Mouse (Mus musculus) A20 (cell line): ENCODE measurements around the gene H2-M10.6.
"Not testable (repeated sequence)": the region's sequence is repeated elsewhere in the genome, so short reads cannot be mapped to it uniquely, and the experiment has no call there.

ENCODE experiments used
- DNase-seq: peaks from one replicate; pipeline ENCODE4 v3.0.0-alpha.2; 2011; ENCODE audit warnings: low read depth, low spot score

Gene H2-M10.6

DNA sequence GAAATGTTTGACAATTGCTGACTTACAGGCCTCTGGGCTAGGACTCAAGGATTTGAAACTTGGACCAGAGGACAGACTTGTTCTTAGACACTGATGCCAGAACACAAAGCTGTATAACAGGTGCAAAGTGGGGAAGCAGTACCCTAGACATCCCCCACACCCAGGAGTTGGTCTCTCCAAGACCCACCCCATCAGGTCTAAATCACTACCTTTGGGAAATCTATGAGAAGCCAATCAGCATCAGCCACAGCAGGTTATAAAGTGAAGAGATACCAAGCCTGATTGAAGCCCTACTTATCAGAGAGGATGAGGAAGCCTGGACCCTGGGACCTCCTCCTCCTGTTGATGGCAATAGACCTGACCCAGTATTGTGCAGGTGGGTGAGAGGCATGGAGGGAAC, at the start of gene H2-M10.6:
TSS of gene H2-M10.6 (plus strand) at position 301 of the 400 bp plus-strand sequence.
- no peak for DNase-seq

GRCm38 (mm10) chr17:36763816-36764215, 48.2 kb upstream of the H2-M10.6 start:
- no peak for DNase-seq

DNA sequence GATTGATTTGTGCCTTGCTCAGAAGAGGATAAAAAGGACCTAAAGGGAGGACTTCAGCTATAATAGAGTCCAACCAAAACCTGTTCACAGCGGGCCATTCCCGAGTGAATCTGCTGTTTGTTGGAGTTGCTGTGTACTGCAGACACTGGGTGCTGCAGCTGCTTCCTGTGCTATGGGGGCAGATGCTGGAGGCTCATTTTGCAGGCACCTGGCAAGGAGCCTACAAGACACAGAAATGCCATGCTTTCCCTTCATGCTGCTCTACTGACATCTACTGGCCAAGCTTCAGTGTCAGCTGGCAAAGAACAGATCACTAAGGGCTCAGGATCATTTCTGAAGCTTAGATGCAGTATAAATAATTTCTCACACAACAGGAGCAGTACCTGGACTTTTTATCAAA, 47.7 kb upstream of the H2-M10.6 start:
- peak; percentile 78 for DNase-seq

GRCm38 (mm10) chr17:36765403-36765802, 46.6 kb upstream of the H2-M10.6 start:
- DNase-seq = not testable (repeated sequence)

DNA sequence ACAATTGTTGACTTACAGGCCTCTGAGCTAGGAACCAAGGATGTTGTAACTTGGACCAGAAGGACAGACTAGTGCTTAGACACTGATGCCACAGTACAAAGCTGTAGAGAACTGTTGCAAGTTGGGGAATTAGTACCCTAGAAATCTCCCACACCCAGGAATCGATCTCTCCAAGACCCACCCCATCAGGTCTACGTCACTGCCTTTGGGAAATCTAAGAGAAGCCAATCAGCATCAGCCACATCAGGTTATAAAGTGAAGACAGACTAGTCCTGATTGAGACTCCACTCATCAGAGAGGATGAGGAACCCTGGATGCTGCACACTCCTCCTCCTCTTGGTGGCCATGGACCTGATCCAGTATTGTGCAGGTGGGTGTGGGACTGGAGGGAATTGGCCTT, 39.4 kb upstream of the H2-M10.6 start, which contains the start of gene H2-M10.5:
TSS of gene H2-M10.5 (plus strand) at position 301 of the 400 bp plus-strand sequence.
- not testable (repeated sequence) for DNase-seq

- DNase-seq = no peak
Observed at GRCm38 (mm10) chr17:36781533-36781932, 30.4 kb upstream of the H2-M10.6 start.

DNA sequence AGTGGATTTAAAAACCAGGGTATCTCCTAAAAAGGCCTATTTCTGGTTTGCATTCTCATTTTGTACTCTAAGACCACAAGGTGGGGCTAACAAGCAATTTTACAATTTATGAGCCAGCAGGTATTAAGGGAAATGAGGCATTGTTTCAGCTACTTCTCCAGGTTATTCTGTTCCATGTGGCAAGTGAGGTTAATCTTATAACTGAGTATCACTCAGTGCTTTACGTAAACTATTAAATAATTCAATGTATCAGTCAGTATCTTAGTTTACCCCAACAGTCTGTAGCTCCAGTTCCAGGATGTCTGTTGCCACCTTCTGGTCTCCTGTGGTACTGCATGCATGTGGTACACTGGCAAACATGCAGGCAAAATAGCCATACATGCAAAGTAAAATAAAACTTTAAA, 25.5 kb upstream of the H2-M10.6 start:
- peak; percentile 62 for DNase-seq

DNA sequence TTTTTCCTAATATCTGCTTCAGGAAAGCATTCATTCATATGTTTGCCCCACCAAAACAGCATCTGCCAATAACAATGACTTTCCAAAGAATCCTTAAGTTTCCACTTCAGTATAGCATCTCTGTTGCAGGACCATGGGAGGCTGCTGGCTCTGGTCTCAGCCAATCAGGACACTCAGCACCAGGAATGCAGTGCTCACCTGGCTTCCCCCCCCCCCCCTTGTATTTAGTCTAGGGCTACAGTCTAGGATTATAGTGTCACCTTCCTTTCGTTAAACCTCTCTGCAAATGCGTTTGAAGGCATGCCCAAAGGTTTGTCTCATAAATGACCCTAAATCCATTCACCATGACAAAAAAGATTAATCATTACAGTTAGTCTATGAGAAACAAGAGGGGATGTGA, 23.6 kb upstream of the H2-M10.6 start:
- no peak for DNase-seq

- peak; percentile 78 for DNase-seq
Observed at GRCm38 (mm10) chr17:36788801-36789200, 23.2 kb upstream of the H2-M10.6 start.

DNA sequence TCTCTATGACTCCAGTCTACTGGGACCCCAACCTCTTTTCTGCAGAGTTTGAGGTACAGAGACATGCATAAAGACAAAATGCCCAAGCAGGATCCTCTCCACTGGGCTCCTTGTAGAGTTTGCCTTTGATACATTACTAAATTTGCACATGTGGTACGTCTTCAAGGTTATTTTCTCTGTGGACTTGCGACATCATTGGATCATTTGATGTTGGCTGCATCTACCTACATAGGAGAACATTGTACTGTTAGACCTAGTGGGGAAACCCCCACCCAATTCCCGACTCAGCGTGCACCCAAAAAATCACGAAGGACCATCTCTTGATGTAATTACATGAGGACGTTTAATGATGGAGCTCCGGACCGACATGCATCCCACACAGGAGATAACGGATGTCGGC, 12.5 kb upstream of the H2-M10.6 start:
- DNase-seq = no peak

DNA sequence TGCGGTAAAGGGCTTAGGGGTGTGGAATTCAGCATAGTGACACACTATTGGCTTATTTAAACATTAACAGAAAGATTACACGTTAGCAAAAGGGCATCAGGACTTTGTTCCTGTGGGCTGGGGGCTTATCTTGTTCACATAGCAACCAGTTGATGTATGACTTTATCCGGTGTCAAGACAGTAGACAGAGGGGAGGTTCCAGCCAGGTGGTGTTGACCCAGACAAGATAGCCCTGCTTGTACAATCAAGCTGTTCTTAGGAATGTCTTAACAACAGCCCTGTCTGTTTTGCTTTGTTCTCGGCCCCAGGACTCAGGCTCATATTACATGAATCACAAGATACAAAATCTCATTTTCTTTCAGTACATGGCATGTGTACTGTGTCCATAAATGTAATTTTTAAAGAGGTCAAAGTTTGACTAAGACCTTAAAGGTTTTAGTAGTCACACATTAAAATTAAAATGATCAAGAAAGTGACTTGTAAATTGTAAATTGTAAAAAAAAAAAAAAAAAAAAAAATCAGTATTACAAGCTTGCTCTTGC, 12.0 kb upstream of the H2-M10.6 start:
- DNase-seq = not testable (repeated sequence)

- DNase-seq = peak; percentile 72
Observed at GRCm38 (mm10) chr17:36824005-36824404, 12.0 kb downstream of the H2-M10.6 start.

- peak; percentile 75 for DNase-seq
Observed at GRCm38 (mm10) chr17:36825525-36825924, 13.6 kb downstream of the H2-M10.6 start.

DNA sequence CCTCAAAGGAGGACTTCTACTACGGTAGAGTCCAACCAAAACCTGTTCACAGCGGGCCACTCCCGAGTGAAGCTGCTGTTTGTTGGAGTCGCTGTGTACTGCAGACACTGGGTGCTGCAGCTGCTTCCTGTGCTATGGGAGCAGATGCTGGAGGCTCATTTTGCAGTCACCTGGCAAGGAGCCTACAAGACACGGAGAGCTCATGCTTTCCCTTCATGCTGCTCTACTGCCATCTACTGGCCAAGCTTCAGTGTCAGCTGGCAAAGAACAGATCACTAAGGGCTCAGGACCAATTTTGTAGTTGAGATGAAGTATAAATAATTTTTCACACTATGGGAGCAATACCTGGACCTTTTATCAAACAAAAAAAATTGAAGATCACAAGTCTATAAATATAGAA, 14.0 kb downstream of the H2-M10.6 start:
- DNase-seq = peak; percentile 83

DNA sequence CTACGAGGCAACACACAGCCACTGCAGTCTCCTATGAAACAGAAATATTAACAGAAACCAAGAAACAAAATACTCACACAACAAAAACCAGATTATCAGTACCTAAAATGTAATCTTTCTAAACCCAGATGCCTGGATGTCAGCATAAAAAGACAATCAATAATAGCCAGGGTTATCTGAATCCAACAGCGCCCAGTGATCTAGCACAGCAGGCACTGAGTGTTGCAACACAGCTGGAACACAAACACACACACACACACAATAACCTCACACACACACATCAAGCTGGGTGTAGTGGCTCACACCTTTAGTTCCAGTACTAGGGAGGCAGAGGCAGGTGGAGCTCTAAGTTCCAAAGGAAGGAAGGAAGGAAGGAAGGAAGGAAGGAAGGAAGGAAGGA, 16.5 kb downstream of the H2-M10.6 start:
- DNase-seq = no peak

GRCm38 (mm10) chr17:36830470-36830869, 18.5 kb downstream of the H2-M10.6 start:
- no peak for DNase-seq

DNA sequence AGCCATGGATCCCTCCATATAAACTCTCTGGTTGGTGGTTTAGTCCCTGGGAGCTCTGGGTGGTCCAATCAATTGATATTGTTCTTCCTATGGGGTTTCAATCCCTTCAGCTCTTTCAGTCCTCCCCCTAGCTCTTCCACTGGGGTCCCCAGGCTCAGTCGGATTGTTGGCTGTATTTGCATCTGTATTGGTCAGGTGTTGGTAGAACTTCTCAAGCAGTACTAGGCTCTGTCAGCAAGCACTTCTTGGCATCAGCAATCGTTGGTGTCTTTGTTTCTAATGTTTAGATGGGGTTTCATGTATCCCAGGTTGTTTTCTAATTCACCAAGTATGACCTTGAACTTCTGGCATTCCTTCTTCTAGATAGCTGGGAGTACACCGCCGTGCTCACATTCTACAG, 20.7 kb downstream of the H2-M10.6 start:
- DNase-seq = no peak

GRCm38 (mm10) chr17:36835591-36836426, 23.8 kb downstream of the H2-M10.6 start:
- peak; percentile 11 for DNase-seq

DNA sequence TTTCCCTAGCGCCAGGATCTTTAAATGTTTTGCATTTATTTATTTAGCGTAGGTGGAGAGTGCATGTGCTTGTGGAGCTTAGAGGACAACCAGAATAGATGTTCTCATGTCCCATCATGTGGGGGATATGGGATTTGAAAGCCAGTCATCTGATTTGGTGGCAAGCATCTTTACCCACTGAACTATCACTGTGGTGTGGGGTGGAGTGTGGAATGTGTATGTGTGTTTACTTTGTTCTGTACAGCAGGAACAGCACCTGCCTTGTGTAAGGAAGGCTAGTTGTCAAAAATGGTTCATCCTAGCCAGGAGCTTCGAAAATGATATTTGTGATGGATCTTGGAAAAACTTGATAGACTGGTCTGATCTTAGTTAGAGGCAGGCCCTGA, 24.4 kb downstream of the H2-M10.6 start:
- DNase-seq = no peak

- peak; percentile 98 for DNase-seq
Observed at GRCm38 (mm10) chr17:36836874-36837647, 25.1 kb downstream of the H2-M10.6 start, which contains the start of gene Trim26. Gene Trim26, plus strand, starts transcription at chr17:36837134.

DNA sequence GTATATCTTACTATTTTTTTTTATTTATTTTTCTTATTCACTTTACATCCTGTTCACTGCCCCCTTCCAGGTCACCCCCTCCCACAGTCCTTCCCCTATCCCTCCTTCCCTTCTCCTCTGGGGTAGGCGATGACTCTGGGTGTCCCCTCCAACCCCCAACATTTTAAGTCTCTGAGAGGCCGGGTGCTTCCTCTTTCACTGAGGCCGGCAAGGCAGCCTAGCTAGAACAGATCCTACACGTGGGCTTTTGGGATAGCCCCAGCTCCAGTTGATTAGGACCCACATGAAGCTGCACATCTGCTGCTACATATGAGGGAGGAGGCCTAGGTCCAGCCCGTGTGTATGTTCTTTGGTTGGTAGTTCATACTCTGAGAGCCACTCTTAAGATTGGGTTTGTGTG, 27.0 kb downstream of the H2-M10.6 start:
- peak; percentile 81 for DNase-seq

DNA sequence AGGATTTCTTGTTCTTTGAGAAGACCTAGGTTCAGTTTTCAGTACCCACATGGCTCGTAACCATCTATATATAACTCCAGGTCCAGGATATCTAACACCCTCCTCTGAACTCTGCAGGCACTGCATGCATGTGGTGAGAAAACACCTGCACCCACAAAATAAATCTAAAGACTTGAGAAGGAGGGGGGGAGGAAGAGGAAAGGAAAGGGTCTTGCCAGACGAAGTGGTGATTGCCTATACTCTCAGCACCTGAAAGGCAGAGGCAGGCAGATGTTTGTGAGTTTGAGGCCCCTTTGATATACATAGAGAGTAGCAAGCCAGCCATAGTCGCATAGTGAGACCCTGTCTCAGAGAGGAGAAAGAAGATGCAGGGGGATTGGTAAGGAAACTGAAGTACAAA, 28.0 kb downstream of the H2-M10.6 start:
- no peak for DNase-seq
